Mouse (Mus musculus) midbrain, embryonic 16.5 days (tissue): ENCODE results near the gene Per1. TPM values are rescaled to one million over a fixed set of nuclear protein-coding genes. Genes with fewer than 3 reads are reported as not detected.

Experiments used
- ATAC-seq: fragments of 200-750 bp; cut with Nextera tagmentation; 2 replicates; pipeline ENCODE4 v1.8.0; 2017; ENCODE audit warnings: moderate TSS enrichment
- H3K27ac ChIP-seq: fragments of 300-500 bp; sonication (generic); 2 replicates; pipeline ENCODE4 v1.5.1; 2014; ENCODE audit warnings: mild to moderate bottlenecking, low read length, mixed read lengths
- H3K27me3 ChIP-seq: fragments of 300-500 bp; sonication (generic); 2 replicates; pipeline ENCODE4 v1.6.1; 2014; ENCODE audit warnings: low read depth, low read length, mixed read lengths; ENCODE audit not compliant: control insufficient read depth, insufficient read depth
- H3K36me3 ChIP-seq: fragments of 300-500 bp; sonication (generic); 2 replicates; pipeline ENCODE4 v1.6.1; 2014; ENCODE audit warnings: mild to moderate bottlenecking, low read length, moderate library complexity, mixed read lengths; ENCODE audit not compliant: control insufficient read depth, insufficient read depth
- H3K4me1 ChIP-seq: fragments of 300-500 bp; sonication (generic); 2 replicates; pipeline ENCODE4 v1.6.1; 2014; ENCODE audit warnings: mild to moderate bottlenecking, low read length, mixed read lengths; ENCODE audit not compliant: control insufficient read depth, insufficient read depth
- H3K4me2 ChIP-seq: fragments of 300-500 bp; sonication (generic); 2 replicates; pipeline ENCODE4 v1.6.1; 2014; ENCODE audit warnings: mild to moderate bottlenecking, low read length, mixed read lengths
- H3K4me3 ChIP-seq: fragments of 300-500 bp; sonication (generic); 2 replicates; pipeline ENCODE4 v1.5.1; 2014; ENCODE audit warnings: low read depth, mild to moderate bottlenecking, low read length, moderate library complexity, mixed read lengths
- H3K9ac ChIP-seq: fragments of 300-500 bp; sonication (generic); 2 replicates; pipeline ENCODE4 v1.6.1; 2014; ENCODE audit warnings: low read depth, low read length, mixed read lengths
- H3K9me3 ChIP-seq: fragments of 300-500 bp; sonication (generic); replicated peaks from 2 replicates; pipeline ENCODE4 v1.6.1; 2014; ENCODE audit warnings: mild to moderate bottlenecking, low read length, mixed read lengths; ENCODE audit not compliant: control insufficient read depth, poor library complexity, severe bottlenecking
- WGBS: fragments of 180-500 bp; shearing (Covaris S2); extraction: QIAGEN DNeasy Blood & Tissue Kit; methylation state at CpG from one replicate; pipeline ENCODE4 v1.1.7; 2014; 5-methylcytosine and 5-hydroxymethylcytosine counted together
- polyA plus RNA-seq: library from polyadenylated mRNA; unstranded; fragments of >200 nt; fragmentation: Nextera tagmentation; extraction: Ambion mirVana; gene quantifications from 2 replicates; pipeline ENCODE4 v1.2.1, GENCODE M21; 2015

The Per1 gene
- polyA plus RNA-seq, 1 experiment from 2014 or later, result 12.4 TPM

DNA sequence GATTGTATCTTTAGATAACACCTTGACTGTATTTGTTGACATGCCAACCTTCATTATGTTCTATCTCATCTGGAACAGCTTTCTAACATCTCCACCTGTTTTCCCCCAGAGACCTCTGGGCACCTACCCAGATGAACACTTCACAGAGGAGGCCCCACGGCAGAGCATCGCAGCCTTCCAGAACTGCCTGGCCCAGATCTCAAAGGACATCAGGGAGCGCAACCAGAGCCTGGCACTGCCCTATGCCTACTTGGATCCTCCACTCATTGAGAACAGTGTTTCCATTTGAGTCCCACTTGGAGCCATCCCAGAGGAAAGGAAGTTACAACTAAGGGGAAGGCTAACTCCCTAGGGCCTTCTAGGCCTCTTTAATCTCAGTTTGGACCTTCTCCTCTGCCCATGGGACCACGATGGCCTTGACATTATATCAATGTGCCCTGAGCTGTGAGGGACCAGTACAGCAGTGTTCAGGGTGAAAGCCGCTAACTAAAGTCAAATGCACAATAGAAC is 53.5 kb downstream of the Per1 start:
- Histone ChIP-seq H3K9me3 (no peaks in the 10 kb centered on the region), H3K9ac (no peak overlapping the region), H3K27ac (no peak overlapping the region), H3K4me1 (no peaks in the 10 kb centered on the region), H3K36me3 (no peaks in the 10 kb centered on the region), H3K27me3 (no peaks in the 10 kb centered on the region), H3K4me2 (no peak overlapping the region), H3K4me3 (no peak overlapping the region)
- 88% methylated on average over 5 of the region's 5 CpGs for WGBS
- no peak for ATAC-seq

DNA sequence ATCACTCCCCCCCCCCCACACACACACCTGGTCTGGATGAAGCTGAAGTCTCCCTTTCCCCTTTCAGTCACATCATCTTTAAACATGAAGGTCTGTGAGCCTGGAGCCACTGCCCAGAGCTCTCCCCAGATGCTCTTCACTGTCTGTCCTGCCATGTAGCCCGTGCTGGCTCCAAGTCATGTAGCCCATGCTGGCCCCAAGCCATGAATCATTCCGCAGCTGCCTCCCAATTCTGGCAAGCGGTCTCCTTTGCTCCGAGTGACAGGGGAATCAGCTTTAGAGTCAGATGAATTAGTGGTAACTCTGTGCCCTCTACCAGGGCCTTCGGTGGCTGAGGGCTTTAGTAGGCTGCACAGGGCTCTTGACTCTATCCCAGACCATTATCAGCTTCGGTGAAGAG is 54.7 kb downstream of the Per1 start:
- no peak for ATAC-seq
- H3K36me3 ChIP-seq, result no peaks in the 10 kb centered on the region
- no peak overlapping the region for H3K4me2 ChIP-seq
- H3K27me3 ChIP-seq, result no peaks in the 10 kb centered on the region
- no peak overlapping the region for H3K9ac ChIP-seq
- no peak overlapping the region for H3K4me3 ChIP-seq
- no peaks in the 10 kb centered on the region for H3K4me1 ChIP-seq
- no peaks in the 10 kb centered on the region for H3K9me3 ChIP-seq
- 75% methylated on average over 6 of the region's 6 CpGs for WGBS
- H3K27ac ChIP-seq, result no peak overlapping the region

DNA sequence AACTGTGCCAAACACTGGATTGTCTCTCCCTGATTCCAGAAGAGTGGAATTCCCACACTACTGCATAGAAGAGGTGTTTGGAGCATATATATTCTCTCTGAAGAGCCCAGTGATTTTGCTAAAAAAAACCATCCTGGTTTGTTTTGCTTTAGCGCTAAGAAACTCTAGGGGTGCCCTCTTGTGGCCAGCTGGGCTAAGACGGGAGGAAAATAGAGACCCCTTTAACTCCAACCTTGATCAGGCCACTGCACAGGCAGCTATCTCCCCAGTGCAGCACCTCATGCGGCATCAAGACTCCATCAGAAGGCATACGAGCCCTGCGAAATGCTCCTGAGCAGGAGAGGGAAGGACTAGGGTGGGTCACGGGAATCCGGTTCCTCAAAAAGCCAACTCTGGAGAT is 55.4 kb downstream of the Per1 start:
- ATAC-seq, result no peak
- WGBS, result 6% methylated on average over 7 of the region's 7 CpGs
- H3K27ac ChIP-seq, result no peak overlapping the region
- H3K9ac ChIP-seq, result peak overlapping the region; percentile 42
- H3K9me3 ChIP-seq, result no peaks in the 10 kb centered on the region
- no peaks in the 10 kb centered on the region for H3K27me3 ChIP-seq
- H3K4me1 ChIP-seq, result no peaks in the 10 kb centered on the region
- no peaks in the 10 kb centered on the region for H3K36me3 ChIP-seq
- peak overlapping the region; percentile 14; the same call in 1 of the 2 replicates for H3K4me3 ChIP-seq
- H3K4me2 ChIP-seq, result peak overlapping the region; percentile 37

DNA sequence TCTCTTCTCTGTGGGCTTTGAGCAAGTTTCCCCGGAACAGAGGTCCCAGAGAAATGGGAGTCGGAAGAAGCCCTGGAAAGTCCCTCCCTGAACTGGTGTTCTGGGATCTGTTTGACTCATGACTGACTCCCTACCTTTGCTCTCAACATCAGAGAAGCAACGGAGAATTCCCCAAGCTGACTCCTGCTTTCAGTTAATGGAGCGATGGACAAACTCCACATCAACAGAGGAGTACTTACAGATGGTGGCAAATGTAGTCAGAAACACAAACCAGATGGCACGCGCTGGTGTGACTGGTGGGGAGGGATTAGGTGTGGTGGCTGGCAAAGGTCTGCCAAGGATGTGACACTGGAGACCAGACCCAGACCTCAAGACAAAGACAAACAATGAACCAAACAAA is 56.0 kb downstream of the Per1 start:
- peak overlapping the region; percentile 42 for H3K9ac ChIP-seq
- 69% methylated on average over 6 of the region's 6 CpGs for WGBS

DNA sequence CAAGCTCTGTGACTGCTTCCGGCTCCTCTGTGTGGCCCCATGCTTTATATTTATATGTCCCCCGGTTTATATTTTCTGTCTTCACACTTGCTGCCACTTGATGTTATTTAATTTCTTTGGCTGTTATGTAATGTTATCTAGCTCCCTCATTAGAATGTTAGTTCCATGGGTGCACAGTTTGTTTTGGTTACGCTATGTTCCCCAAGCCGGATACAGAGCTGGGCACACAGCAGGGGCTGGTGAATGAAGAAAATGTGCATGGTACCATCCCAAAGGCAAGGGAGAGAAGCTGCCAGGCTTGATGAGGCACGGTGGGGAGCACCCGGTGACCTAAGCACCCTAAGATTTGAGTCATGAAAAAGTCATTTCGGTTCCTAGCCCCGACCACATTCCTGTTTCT is 58.8 kb downstream of the Per1 start:
- WGBS, result 86% methylated on average over 8 of the region's 8 CpGs
- Histone ChIP-seq H3K4me3 (no peak overlapping the region), H3K27ac (no peak overlapping the region), H3K9me3 (no peaks in the 10 kb centered on the region), H3K36me3 (no peaks in the 10 kb centered on the region), H3K27me3 (peaks cover 3% of the 10 kb centered on the region; the same call in 1 of the 2 replicates), H3K4me2 (no peak overlapping the region), H3K9ac (no peak overlapping the region), H3K4me1 (peaks cover 4% of the 10 kb centered on the region; the same call in 1 of the 2 replicates)
- no peak for ATAC-seq

More for the DNA sequence above, 56.0 kb downstream of the Per1 start:
- H3K4me3 ChIP-seq, result peak overlapping the region; percentile 14; the same call in 1 of the 2 replicates
- no peak for ATAC-seq
- no peaks in the 10 kb centered on the region for H3K36me3 ChIP-seq
- no peaks in the 10 kb centered on the region for H3K27me3 ChIP-seq
- no peaks in the 10 kb centered on the region for H3K4me1 ChIP-seq
- H3K9me3 ChIP-seq, result no peaks in the 10 kb centered on the region
- H3K27ac ChIP-seq, result no peak overlapping the region
- H3K4me2 ChIP-seq, result peak overlapping the region; percentile 37

DNA sequence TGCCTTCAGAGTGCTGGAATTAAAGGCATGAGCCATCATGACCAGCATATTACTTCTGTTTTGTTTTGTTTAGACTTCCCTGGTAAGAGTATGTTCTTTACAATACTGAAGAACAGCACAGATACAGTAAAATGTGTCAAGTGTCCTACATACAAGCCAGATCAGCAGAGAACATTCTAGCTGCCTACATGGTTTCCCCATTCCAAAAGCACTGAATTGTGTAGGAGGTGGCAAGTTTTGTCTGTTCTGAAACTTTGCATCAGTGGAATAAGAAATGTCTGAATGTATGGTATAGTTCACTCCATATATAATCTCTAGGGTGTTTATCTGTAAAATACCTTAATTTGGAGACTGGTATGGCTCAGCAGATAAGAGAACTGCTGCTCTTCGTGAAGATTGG is 60.3 kb downstream of the Per1 start:
- Histone ChIP-seq H3K9me3 (no peaks in the 10 kb centered on the region), H3K36me3 (no peaks in the 10 kb centered on the region), H3K4me3 (no peak overlapping the region), H3K27ac (no peak overlapping the region), H3K27me3 (peaks cover 3% of the 10 kb centered on the region; the same call in 1 of the 2 replicates), H3K4me2 (no peak overlapping the region), H3K4me1 (peaks cover 4% of the 10 kb centered on the region; the same call in 1 of the 2 replicates), H3K9ac (no peak overlapping the region)
- WGBS, result 56% methylated on average over 1 of the region's 1 CpGs
- no peak for ATAC-seq

DNA sequence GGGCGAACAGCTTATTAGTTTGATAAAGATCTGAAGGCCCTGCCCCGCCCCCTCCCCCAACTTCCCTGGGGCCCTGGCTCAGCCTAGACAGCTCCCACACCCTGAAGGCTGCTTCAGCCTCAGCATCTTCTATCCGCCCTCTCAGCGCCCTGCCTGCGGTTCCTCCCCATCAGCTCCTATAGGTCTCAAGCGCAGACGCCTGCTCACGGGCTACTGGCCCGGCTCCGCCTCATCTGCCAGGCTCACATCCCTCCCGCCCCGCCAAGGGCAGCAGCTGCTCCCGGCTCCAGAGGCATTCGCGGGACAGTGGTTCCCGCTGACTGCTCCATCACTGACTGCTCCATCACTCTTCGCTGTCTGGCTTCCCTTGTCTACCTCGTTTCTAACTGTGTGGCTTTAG is 61.8 kb downstream of the Per1 start, which contains the start of gene Alox12b:
Gene Alox12b (plus strand): TSS at position 190 of the 400 bp plus-strand sequence.
- WGBS, result 4% methylated on average over 18 of the region's 18 CpGs
- H3K27me3 ChIP-seq, result peaks cover 3% of the 10 kb centered on the region; the same call in 1 of the 2 replicates
- peak within 1 kb of the TSS; percentile 28 for H3K4me3 ChIP-seq
- H3K27ac ChIP-seq, result no peak within 1 kb of the TSS
- H3K9me3 ChIP-seq, result no peaks in the 10 kb centered on the region
- peaks cover 4% of the 10 kb centered on the region; the same call in 1 of the 2 replicates for H3K4me1 ChIP-seq
- ATAC-seq, result no peak
- H3K4me2 ChIP-seq, result peak within 1 kb of the TSS; percentile 48
- H3K36me3 ChIP-seq, result no peaks in the 10 kb centered on the region
- peak within 1 kb of the TSS; percentile 56; the same call in 1 of the 2 replicates for H3K9ac ChIP-seq

Other genes starting within 250 kb of the Per1 start
- 108 TPM in 2 replicates for gene Ndel1, start 223.4 kb upstream of the Per1 start, polyA plus RNA-seq
- gene Rnf222, start 206.7 kb upstream of the Per1 start, polyA plus RNA-seq, result not detected in 2 replicates
- gene Rpl26, start 193.6 kb upstream of the Per1 start, polyA plus RNA-seq, result 508 and 533 TPM in 2 replicates
- gene Odf4, start 168.1 kb upstream of the Per1 start, polyA plus RNA-seq, result 0.68 and 1.3 TPM in 2 replicates
- gene Arhgef15, start 137.7 kb upstream of the Per1 start, polyA plus RNA-seq, result 27.7 and 30.5 TPM in 2 replicates
- gene Slc25a35, start 127.1 kb upstream of the Per1 start, polyA plus RNA-seq, result 1.4 and 1.6 TPM in 2 replicates
- 23.3 and 24.8 TPM in 2 replicates for gene Rangrf, start 120.0 kb upstream of the Per1 start, polyA plus RNA-seq
- gene Pfas, start 86.8 kb upstream of the Per1 start, polyA plus RNA-seq, result 15.8 and 16.8 TPM in 2 replicates
- 66.5 and 67.0 TPM in 2 replicates for gene Ctc1, start 79.3 kb upstream of the Per1 start, polyA plus RNA-seq
- 12.6 and 15.4 TPM in 2 replicates for gene Aurkb, start 49.6 kb upstream of the Per1 start, polyA plus RNA-seq
- gene Borcs6, start 35.5 kb upstream of the Per1 start, polyA plus RNA-seq, result 15.7 and 20.4 TPM in 2 replicates
- 41.2 and 44.0 TPM in 2 replicates for gene Tmem107, start 24.4 kb upstream of the Per1 start, polyA plus RNA-seq
- 335 and 438 TPM in 2 replicates for gene Vamp2, start 6.7 kb upstream of the Per1 start, polyA plus RNA-seq
- 0.75 and 1.1 TPM in 2 replicates for gene Hes7, start 25.2 kb downstream of the Per1 start, polyA plus RNA-seq
- 0.49 and 0.65 TPM in 2 replicates for gene 9130213A22Rik, start 27.4 kb downstream of the Per1 start, polyA plus RNA-seq
- gene Aloxe3, start 30.7 kb downstream of the Per1 start, polyA plus RNA-seq, result 9.0 and 11.5 TPM in 2 replicates
- gene Alox12b, start 61.8 kb downstream of the Per1 start, polyA plus RNA-seq, result 0.50 and 0.53 TPM in 2 replicates
- gene Alox8, start 102.6 kb downstream of the Per1 start, polyA plus RNA-seq, result 0.59 and 0.72 TPM in 2 replicates
- gene Gucy2e, start 141.8 kb downstream of the Per1 start, polyA plus RNA-seq, result 0.51 and 0.67 TPM in 2 replicates
- 19.2 and 21.7 TPM in 2 replicates for gene Cntrob, start 228.6 kb downstream of the Per1 start, polyA plus RNA-seq
- gene Trappc1, start 228.8 kb downstream of the Per1 start, polyA plus RNA-seq, result 173 and 179 TPM in 2 replicates
- 3.8 and 5.3 TPM in 2 replicates for gene Kcnab3, start 231.0 kb downstream of the Per1 start, polyA plus RNA-seq
- 297 and 334 TPM in 2 replicates for gene Rnf227, start 245.2 kb downstream of the Per1 start, polyA plus RNA-seq